Mouse (Mus musculus): ENCODE measurements around the gene Gpr146.

GRCm38 (mm10) chr5:139351134-139351533 is 26.4 kb upstream of the Gpr146 start, which contains the start of gene Cox19:
- TF ChIP-seq CTCF (IDR thresholded peaks at IDR 0.05; ENCODE audit: low read depth, low read length), result no peak
- TF ChIP-seq GATA1 (IDR thresholded peaks at IDR 0.05; ENCODE audit: borderline replicate concordance, low read length), result no peak
- TF ChIP-seq POLR2AphosphoS5 (IDR thresholded peaks at IDR 0.05; ENCODE audit: insufficient replicate concordance, low read depth, low read length), result no peak
